ENCODE assay signal across 16 mouse cellular contexts in genomic region chr2:65552727-65553126, GRCm38 (mm10). TPM values are rescaled to one million over a fixed set of nuclear protein-coding genes. Genes with fewer than 3 reads are reported as not detected.
DNase-seq lines count a peak whose midpoint lies in the region; ATAC-seq and TF ChIP-seq lines count a peak whose summit lies in the region.
"Had no signal": no experiment of that assay in that cellular context is flagged by ENCODE, and none has a peak within 500 bp of the region (broad histone marks: within the 10 kb centered on the region; RNA-seq: fewer than 3 reads in every experiment).

No protein-coding gene starts in this region.

- no peak for DNase-seq in layer of hippocampus, adult 2 months (ENCODE audit: low spot score in 2 of 2)
- no peak for DNase-seq in layer of hippocampus, postnatal 14 days (ENCODE audit: low spot score in 2 of 2)
- peak; percentile 15 for DNase-seq in brain, embryonic 14.5 days (ENCODE audit: low read depth)
- DNase-seq in hindbrain, embryonic 14.5 days (ENCODE audit: low spot score): no peak
- DNase-seq in thymus, postnatal 4 days: no peak
- DNase-seq in kidney, postnatal 14 days: no peak
- DNase-seq: cerebellum, adult 18-20 months; heart, adult 2 months; heart, postnatal 14 days; kidney, adult 2 months; lung, embryonic 14.5 days had no signal

- no peak for TF ChIP-seq POLR2A in brain, embryonic 14.5 days (IDR thresholded peaks at IDR 0.05; ENCODE audit: borderline replicate concordance, extremely low read depth, insufficient read depth, insufficient read length, poor library complexity, severe bottlenecking)

- 0 out of 2 replicates have a peak, but pooled peaks have one; percentile 34 for ATAC-seq in hindbrain, embryonic 14.5 days (ENCODE audit: low FRiP score)
- ATAC-seq in neural tube, embryonic 13.5 days (ENCODE audit: low read depth): peak; percentile 24
- ATAC-seq in monocyte, adult 5-6 weeks (replicated peaks; ENCODE audit: insufficient number of reproducible peaks, low FRiP score, low TSS enrichment, poor library complexity, severe bottlenecking): no peak

- no peak overlapping the region for H3K9ac ChIP-seq in hindbrain, embryonic 14.5 days
- no peak overlapping the region for H3K9ac ChIP-seq in neural tube, embryonic 13.5 days
- H3K9ac ChIP-seq: limb, embryonic 15.5 days; lung, embryonic 14.5 days had no signal

- H3K27me3 ChIP-seq in hindbrain, embryonic 14.5 days (ENCODE audit: control insufficient read depth, insufficient read depth, low read length): no peaks in the 10 kb centered on the region
- H3K27me3 ChIP-seq in neural tube, embryonic 13.5 days: no peaks in the 10 kb centered on the region
- H3K27me3 ChIP-seq: limb, embryonic 15.5 days had no signal

- WGBS in hindbrain, embryonic 14.5 days: 24% methylated on average over 3 of the region's 3 CpGs
- WGBS in neural tube, embryonic 13.5 days: 24% methylated on average over 3 of the region's 3 CpGs

- no peaks in the 10 kb centered on the region for H3K9me3 ChIP-seq in hindbrain, embryonic 14.5 days (ENCODE audit: control insufficient read depth, low read length)
- H3K9me3 ChIP-seq in neural tube, embryonic 13.5 days: no peaks in the 10 kb centered on the region
- H3K9me3 ChIP-seq: limb, embryonic 15.5 days had no signal

- TF ChIP-seq CTCF in layer of hippocampus, adult 2 months (conservative IDR thresholded peaks at IDR 0.05): peak; percentile 25
- no peak for TF ChIP-seq CTCF in brain, embryonic 14.5 days (IDR thresholded peaks at IDR 0.05; ENCODE audit: borderline replicate concordance, extremely low read depth, insufficient read depth, insufficient read length)

- peaks cover 35% of the 10 kb centered on the region for H3K4me1 ChIP-seq in hindbrain, embryonic 14.5 days (replicated peaks; ENCODE audit: control insufficient read depth, insufficient read depth, low read length)
- H3K4me1 ChIP-seq in neural tube, embryonic 13.5 days (replicated peaks): peaks cover 26% of the 10 kb centered on the region
- H3K4me1 ChIP-seq: limb, embryonic 15.5 days had no signal

- H3K36me3 ChIP-seq in hindbrain, embryonic 14.5 days (replicated peaks; ENCODE audit: control insufficient read depth, insufficient read depth): 0 out of 2 replicates have a peak, but pooled peaks cover 3% of the 10 kb centered on the region
- H3K36me3 ChIP-seq in neural tube, embryonic 13.5 days: no peaks in the 10 kb centered on the region
- H3K36me3 ChIP-seq: limb, embryonic 15.5 days had no signal

- peak overlapping the region; percentile 1; the same call in 1 of the 2 replicates for H3K4me2 ChIP-seq in hindbrain, embryonic 14.5 days (replicated peaks)
- H3K4me2 ChIP-seq in neural tube, embryonic 13.5 days: peak overlapping the region; percentile 30; the same call in 1 of the 2 replicates
- H3K4me2 ChIP-seq: limb, embryonic 15.5 days; lung, embryonic 14.5 days had no signal

- peak overlapping the region; percentile 39; the same call in 1 of the 2 replicates for H3K27ac ChIP-seq in layer of hippocampus, adult 2 months
- H3K27ac ChIP-seq in hindbrain, embryonic 14.5 days: peak overlapping the region; percentile 49
- peak overlapping the region; percentile 66 for H3K27ac ChIP-seq in neural tube, embryonic 13.5 days (replicated peaks)
- H3K27ac ChIP-seq: heart, adult 2 months; limb, embryonic 15.5 days had no signal

- H3K4me3 ChIP-seq in layer of hippocampus, adult 2 months: no peak overlapping the region
- H3K4me3 ChIP-seq in hindbrain, embryonic 14.5 days (replicated peaks; ENCODE audit: low read length): no peak overlapping the region
- H3K4me3 ChIP-seq in neural tube, embryonic 13.5 days: no peak overlapping the region
- H3K4me3 ChIP-seq: heart, adult 2 months; limb, embryonic 15.5 days had no signal

RNA-seq across cellular contexts. Expression of gene Scn3a, which starts 14.7 kb away (rescaled TPM):
- total RNA-seq in layer of hippocampus, adult 2 months (2021): 10 to 100 TPM; 39.2 to 39.5 TPM
- 10 to 100 TPM; 39.7 to 43.6 TPM for total RNA-seq in layer of hippocampus, postnatal 14 days (2021)
- polyA plus RNA-seq in brain, embryonic 14.5 days (2012; rRNA removed): 49.2 and 55.8 TPM in 2 replicates
- polyA plus RNA-seq in hindbrain, embryonic 14.5 days (2014; fragmentation: Nextera tagmentation; extraction: Ambion mirVana): 66.5 and 74.9 TPM in 2 replicates
- 39.9 and 50.6 TPM in 2 replicates for polyA plus RNA-seq in neural tube, embryonic 13.5 days (2015; fragmentation: Nextera tagmentation; extraction: Ambion mirVana)
- not detected in 3 replicates for total RNA-seq in monocyte, adult 5-6 weeks (2017)
- total RNA-seq: MEL had no signal
- polyA plus RNA-seq: C2C12 had no signal

Comparison
In these comparisons a context has a peak if more than half of its experiments do, and no peak if none do; other contexts are left out.
1. RNA of gene Scn3a, which starts 14.7 kb away (total RNA-seq): 39.7 to 43.6 TPM in layer of hippocampus, postnatal 14 days and 39.2 to 39.5 TPM in layer of hippocampus, adult 2 months; not detected in monocyte, adult 5-6 weeks; every median in the first group is over 10 times any median in the second.
2. Peak in every context shown above with its lines, with median percentiles within 50 percentile points of each other: H3K27ac ChIP-seq.